Mouse (Mus musculus) T-cell, adult 2 months (primary cell): Measurements from ENCODE around the gene Npcd.

ENCODE experiments used
- DNase-seq: peaks from one replicate; pipeline ENCODE4 v3.0.0; 2022; ENCODE audit warnings: low spot score

Npcd gene

DNA sequence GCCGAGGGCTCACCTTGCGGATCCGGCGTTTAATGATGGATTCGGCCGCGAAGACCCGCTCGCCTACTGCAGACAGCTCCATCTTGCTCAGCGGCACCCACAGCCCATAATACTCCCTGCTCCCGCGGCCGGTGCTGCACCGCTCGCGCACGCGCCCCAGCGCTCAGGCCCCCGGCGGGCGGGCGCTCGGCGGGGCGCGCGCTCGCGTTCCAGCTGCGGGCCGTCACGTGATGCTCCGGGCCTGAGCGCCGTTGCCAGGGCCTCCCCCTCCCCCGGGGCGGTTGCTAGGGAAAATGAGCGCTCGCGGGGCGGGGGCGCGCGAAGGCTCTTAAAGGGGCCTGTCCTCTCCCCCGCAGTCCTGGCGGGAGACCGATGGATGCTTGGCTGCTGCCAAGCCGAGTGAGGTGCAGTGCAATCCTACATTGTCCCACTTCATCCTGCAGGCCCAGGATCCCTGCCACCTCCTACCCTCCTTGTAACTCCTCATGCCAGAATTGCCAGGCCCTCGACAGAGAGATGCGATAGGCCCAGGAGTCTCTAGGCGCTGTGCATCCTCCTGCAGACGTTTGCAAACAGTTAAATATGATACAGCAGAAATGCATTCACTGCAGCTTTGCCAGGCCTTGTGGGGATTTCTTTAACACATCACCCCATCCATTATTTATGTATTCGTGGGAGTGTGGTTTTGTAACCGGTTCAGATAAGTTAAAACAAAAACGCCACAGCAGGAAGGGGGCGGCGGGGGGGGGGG is at the start of gene Npcd, which contains the start of gene Cbx6:
TSS of gene Npcd (minus strand) at position 108 of the 751 bp plus-strand sequence.
TSS of gene Cbx6 (minus strand) at position 559 of the 751 bp plus-strand sequence.
- DNase-seq: peak; percentile 84

DNA sequence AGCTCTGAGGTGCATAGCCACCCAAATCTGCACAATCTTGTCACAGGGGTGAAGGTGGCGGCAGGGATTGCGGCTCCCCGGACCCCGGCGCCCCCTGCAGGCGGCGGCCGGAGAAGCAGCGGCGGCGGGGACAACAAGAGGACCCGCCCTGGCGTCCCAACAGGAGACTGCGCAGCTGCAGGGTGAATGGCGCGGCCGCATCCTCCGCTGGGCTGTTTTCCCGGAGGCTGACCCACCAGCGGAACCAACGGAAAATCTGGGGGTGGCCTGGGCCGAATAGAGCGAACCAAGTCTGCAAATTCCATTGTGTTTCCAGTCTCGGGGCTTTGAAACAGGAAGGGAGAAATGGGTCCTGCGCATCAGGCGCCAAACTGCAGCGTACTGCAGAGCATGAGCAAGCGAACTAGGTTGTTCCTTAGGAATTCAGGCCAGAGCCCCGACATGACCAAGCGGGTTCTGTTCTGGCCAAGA is 49.4 kb upstream of the Npcd start:
- DNase-seq: peak; percentile 92

DNA sequence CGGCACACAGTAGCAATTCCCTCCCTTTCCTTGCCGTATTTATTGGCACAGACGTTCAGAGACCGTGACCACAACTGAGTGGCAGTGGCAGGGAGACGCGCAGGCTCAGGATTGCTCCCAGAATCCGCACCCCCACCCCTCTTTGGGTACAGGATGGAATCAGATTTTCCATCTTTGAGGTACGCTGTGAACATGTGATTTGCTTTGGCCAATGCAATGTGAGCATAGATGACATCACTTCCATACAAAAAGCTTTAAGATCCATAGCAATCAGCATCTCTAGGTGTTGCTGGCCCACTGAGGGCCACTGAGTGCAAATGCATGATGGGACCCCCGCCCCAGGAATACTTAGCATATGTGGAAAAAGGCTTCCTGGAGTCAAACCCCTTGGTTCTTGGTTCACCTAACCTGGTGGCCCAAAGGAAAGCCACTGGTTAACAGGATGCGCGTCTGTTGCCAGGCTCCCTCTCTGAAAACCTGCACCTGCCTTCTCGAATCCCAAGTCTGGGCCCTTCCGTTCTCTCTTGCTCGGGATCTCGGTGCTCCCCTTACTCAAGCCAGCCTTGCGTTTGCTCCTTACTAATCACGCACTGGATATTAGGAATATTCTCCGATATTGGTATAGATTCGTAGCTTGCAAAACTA is 48.7 kb upstream of the Npcd start:
- no peak for DNase-seq

DNA sequence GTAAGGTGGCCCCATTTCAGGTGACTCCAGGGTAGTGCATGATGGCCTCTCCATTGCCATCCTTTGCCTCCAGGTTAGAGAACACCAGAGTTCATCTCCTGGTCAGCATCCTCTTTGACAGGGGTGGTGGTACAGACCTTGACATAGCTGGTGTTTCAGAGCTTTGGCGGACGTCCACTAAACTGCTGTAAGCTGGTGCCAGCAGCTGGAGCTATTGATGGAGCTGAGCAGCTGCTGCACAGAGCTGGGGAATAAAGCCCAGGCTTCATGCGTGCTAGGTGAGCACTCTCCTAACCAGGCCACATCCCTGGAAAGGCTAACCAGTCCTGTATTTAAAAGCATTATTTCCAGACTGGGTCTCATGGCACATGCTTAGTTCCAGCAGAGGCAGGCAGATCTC is 46.4 kb upstream of the Npcd start:
- DNase-seq: no peak

GRCm38 (mm10) chr15:79879319-79879718 is 45.3 kb upstream of the Npcd start:
- no peak for DNase-seq

DNA sequence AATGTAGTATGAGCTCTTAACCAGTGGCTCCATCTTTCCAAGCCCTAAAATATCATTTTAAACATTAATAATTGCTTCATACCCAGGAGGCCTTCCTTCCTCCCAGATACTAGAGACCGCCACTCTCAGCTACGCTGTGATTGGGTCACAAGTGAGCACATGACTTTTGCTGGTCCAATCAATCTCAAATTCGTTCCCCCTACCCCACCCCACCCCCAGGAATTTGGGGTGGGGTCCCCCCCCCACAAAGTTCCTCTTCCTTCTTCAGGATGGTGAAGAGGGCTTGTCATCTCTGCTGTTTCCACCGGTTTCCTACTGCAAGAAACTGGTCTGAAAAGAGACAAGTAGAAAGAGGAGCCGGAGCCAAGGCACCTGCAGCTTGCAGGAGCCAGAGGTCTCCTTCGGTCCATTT is 44.7 kb upstream of the Npcd start:
- no peak for DNase-seq

DNA sequence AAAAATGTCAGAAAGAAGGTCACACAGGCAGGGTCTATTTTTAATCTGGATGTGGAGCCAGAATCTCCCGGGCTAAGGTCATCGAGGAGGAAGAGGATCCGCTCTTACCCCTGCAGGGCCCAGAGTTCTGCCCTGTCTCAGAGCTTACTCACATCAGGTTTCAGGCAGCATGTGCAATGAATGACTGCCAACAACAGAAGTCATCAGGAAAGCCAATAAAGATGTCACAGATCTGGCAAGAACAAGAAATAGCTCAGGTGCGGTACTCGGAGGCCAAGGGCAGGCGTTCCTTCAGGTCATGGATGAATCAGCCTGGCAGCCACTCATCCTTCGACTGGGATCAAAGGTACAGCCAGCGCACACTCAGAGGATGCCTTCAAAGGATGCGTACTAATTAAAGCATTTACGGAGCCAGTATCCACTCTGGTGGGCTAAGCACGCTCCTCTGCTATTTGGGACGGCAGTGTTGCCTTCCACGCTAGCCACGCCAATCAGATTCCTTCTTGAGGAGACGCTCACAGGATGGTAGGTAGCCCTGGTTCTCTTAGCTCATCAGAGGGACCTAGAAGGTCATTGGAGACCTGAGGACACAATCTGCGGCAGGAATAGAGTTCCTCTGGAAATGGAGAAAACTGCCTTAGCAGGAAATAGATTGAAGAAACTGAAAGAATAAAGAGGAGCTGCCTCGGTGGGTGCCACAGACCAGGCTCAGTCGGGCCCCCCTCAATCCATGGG is 41.4 kb upstream of the Npcd start:
- no peak for DNase-seq

DNA sequence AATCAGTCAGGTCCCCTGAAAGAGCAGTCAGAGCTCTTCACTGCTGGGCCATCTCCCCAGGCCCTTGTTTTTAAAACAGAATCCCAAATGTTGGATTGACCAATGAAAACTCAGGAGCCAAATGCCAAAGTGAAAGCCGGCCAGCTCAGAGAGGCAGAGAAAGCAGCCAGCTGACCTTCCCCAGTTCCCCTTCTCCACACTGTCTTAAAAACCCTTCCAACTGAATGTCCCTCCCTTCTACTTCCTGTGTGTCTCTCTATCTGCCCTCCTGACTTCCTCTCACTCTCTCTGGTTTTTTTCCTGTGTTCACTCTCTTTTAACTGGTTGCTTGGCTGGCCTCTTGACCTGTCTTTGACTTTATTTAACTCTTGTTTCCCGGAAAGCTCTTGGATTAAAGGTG is 40.0 kb upstream of the Npcd start:
- no peak for DNase-seq

DNA sequence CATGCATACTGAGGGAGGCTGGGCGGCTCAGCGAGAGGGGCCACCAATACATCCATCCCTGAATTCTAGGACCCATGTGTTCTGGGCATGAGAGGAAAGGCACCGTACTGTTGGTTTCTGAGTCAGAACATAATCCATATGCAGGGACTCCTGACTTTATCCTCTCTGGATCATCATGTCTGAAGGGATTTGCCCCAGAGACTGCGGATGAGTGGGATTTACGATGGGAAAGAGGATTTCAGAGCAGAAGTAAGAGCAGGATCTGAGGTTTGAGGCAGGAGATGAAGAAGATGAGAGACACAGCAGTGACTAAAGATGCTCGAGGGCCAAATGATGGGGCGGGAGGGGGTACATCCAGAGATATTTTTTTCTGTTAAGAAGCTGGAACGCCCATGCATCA is 39.5 kb upstream of the Npcd start:
- DNase-seq: no peak

GRCm38 (mm10) chr15:79867260-79868002 is 33.4 kb upstream of the Npcd start:
- no peak for DNase-seq

DNA sequence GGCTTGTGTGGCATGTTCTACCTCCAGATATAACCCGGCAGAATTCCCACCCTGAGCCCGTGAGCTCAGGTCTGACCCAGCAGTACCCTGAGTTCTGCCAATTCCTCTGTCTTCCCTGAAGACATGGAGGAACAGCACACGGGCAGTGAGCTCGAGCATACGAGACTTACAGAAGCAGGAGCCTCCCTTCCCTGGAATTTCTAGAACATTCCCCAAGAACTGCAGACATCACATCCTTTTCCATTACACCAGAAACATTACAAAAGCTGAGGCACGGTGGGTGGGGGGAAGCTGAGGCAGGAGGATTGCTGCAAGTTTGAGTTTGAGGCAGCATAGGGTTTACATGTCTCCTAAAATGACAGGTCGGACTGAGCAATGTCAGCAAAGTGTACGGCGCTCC is 25.8 kb upstream of the Npcd start:
- no peak for DNase-seq

DNA sequence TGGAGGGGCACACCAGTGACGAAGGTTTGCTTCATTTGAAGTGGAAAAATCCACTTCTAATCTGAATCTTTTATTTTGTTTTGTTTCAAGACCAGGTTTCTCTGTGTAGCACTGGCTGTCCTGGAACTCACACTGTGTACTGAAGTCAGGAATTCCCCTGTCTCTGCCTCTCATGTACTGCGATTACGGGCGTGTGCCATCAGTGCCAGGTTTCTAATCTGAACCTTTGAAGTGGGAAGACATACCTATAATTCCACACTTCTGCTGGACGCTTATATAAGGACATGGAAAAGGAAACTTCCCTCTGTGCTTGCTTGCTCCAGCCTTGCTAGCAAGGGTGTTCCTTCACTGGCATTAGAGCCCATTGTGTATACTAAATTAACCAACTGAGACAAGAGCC is 24.9 kb upstream of the Npcd start:
- no peak for DNase-seq

- DNase-seq: no peak
Observed at GRCm38 (mm10) chr15:79850143-79850542, 16.1 kb upstream of the Npcd start.

GRCm38 (mm10) chr15:79847100-79847499 is 13.1 kb upstream of the Npcd start:
- DNase-seq: no peak

DNA sequence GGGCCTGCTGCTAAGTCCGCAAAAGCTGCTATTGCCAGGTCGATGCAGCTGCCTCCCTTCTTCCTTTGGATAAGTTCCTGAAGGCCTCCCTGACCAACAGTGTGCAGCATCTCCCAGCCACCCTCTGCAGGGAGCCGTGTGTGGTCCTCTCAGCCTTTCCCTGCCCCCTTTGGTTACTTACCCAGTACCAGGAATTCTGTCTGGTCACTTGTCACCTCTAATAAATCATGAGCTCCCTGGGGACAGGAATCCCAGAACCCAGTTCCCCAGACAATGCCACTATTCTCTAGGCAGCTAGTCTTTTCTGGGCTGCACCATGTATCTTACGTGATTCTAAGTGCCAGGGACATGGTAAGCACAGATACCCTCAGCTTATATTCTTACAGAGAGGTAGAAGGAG is 11.9 kb upstream of the Npcd start:
- no peak for DNase-seq

DNA sequence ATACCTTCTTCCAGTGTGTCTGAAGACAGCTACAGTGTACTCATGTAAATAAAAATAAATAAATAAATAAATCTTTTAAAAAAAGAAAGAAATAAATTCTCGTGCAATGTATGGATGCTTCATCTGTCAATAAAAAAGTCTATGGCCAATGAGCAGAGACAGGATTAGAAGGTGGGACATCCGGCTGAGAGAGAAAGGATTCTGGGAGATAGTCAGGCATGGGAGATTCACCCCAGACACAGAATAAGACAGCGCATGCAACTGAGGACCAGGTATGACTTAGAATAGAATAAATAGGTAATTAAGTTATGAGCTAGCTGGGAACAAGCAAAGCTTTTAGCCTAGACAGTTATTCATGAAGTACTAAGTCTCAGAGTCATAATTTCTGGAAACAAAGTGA is 8.9 kb upstream of the Npcd start:
- no peak for DNase-seq

GRCm38 (mm10) chr15:79840281-79840680 is 6.2 kb upstream of the Npcd start:
- no peak for DNase-seq

DNA sequence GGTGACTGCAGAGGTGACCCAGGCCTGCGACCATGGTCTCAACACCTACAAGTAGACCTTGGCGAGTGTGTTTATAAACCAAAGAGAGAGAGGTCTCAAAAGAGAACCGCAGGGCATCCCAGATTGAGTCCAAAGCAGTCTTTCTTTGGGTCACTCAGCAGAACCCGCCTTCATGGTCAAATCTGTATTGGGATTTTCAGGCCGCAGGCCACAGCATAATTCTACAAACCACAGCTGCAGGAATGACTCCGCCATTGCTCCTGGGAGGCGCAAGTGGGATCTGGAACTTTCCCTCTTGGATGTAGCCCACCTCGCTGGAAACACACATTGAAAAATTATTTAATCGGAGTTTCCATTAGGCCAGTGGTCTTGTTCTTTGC is 834 bp upstream of the Npcd start:
- no peak for DNase-seq

GRCm38 (mm10) chr15:79833251-79834050 is 586 bp downstream of the Npcd start:
- no peak for DNase-seq

DNA sequence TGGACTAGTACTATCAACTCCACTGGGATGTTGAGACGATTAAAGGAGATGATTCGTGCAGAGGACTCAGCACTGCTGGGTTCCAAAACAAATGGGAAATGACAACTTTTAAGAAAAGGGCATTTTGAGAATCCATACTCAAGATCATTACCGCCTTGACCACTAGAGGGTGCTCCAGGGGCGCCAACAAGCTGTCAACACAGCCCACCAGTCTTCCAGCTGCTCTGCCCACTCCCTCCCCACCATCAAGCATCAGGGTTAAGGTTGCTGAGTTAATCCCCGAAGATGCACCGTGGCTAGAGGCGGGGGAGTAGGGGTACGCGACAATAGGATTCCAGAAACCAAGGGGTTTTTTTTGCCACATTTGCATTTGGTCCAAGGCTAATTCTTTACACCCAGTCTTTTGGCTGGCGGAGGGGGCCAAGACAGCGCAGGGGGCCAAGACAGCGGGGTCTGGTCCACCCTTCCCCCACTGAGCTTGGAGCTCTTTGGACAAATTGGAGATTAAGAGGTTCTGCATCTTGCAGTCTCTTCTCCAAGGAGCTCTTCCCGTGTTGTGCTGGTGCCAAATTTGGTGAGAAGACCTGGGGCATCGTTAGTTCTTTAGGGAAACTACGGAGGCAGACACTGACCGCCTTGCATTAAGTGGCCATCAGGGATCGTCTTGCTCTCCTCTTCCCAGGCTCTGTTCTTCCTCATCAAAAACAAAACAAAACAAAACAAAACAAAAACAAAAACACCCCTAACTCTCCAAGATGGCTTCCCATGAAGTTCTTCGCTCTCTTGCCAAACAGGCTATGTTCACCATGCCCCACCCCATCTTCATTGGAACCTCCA is 1.8 kb downstream of the Npcd start:
- DNase-seq: peak; percentile 69
